Mouse (Mus musculus) midbrain, embryonic 10.5 days (tissue): ENCODE data around the gene Asb9. TPM values are rescaled to one million over a fixed set of nuclear protein-coding genes. Genes with fewer than 3 reads are reported as not detected.

ENCODE experiments used
- DNase-seq: peaks from one replicate; pipeline ENCODE4 v3.0.0-alpha.2; 2017; ENCODE audit warnings: low spot score
- H3K27ac ChIP-seq: fragments of 300-500 bp; sonication (generic); replicated peaks from 2 replicates; pipeline ENCODE4 v1.5.1; 2016; ENCODE audit warnings: mild to moderate bottlenecking
- H3K27me3 ChIP-seq: fragments of 300-500 bp; sonication (generic); 2 replicates; pipeline ENCODE4 v1.6.1; 2016; ENCODE audit warnings: low read depth, mild to moderate bottlenecking; ENCODE audit not compliant: poor library complexity, severe bottlenecking
- H3K36me3 ChIP-seq: fragments of 300-500 bp; sonication (generic); 2 replicates; pipeline ENCODE4 v1.6.1; 2016; ENCODE audit warnings: mild to moderate bottlenecking, moderate library complexity
- H3K4me1 ChIP-seq: fragments of 300-500 bp; sonication (generic); 2 replicates; pipeline ENCODE4 v1.6.1; 2016
- H3K4me3 ChIP-seq: fragments of 300-500 bp; sonication (generic); 2 replicates; pipeline ENCODE4 v1.5.1; 2016; ENCODE audit warnings: mild to moderate bottlenecking, moderate library complexity
- H3K9me3 ChIP-seq: fragments of 300-500 bp; sonication (generic); replicated peaks from 2 replicates; pipeline ENCODE4 v1.6.1; 2016; ENCODE audit warnings: mild to moderate bottlenecking
- WGBS: fragments of 180-500 bp; shearing (Covaris S2); methylation state at CpG from one replicate; pipeline ENCODE4 v1.1.7; 2016; 5-methylcytosine and 5-hydroxymethylcytosine counted together
- polyA plus RNA-seq: library from polyadenylated mRNA; unstranded; fragments of >200 nt; fragmentation: Nextera tagmentation; extraction: Ambion mirVana; gene quantifications from 2 replicates; pipeline ENCODE4 v1.2.1, GENCODE M21; 2016

Gene Asb9
- 0.33 and 0.46 TPM in 2 replicates for polyA plus RNA-seq

- no peak for DNase-seq
- Histone ChIP-seq H3K9me3 (no peaks in the 10 kb centered on the region), H3K27me3 (peaks cover 94% of the 10 kb centered on the region), H3K27ac (no peak within 1 kb of the TSS), H3K4me1 (no peaks in the 10 kb centered on the region), H3K4me3 (no peak within 1 kb of the TSS), H3K36me3 (no peaks in the 10 kb centered on the region)
- WGBS, result 76% methylated on average over 10 of the region's 10 CpGs
These were observed at the start of gene Asb9 for GRCm38 (mm10) chrX:164505709-164506498. Gene Asb9, plus strand, starts transcription at chrX:164506327.

GRCm38 (mm10) chrX:164459205-164459878 is 46.8 kb upstream of the Asb9 start:
- DNase-seq, result no peak
- Histone ChIP-seq H3K36me3 (no peaks in the 10 kb centered on the region), H3K9me3 (no peaks in the 10 kb centered on the region), H3K4me3 (no peak overlapping the region), H3K4me1 (no peaks in the 10 kb centered on the region), H3K27ac (no peak overlapping the region), H3K27me3 (peaks cover 41% of the 10 kb centered on the region)
- 81% methylated on average over 6 of the region's 6 CpGs for WGBS

- Histone ChIP-seq H3K27ac (no peak overlapping the region), H3K4me3 (no peak overlapping the region), H3K27me3 (peaks cover 71% of the 10 kb centered on the region), H3K36me3 (no peaks in the 10 kb centered on the region), H3K4me1 (no peaks in the 10 kb centered on the region), H3K9me3 (no peaks in the 10 kb centered on the region)
- no peak for DNase-seq
- 73% methylated on average over 2 of the region's 2 CpGs for WGBS
These were observed 3.9 kb upstream of the Asb9 start for GRCm38 (mm10) chrX:164502258-164502657.

GRCm38 (mm10) chrX:164507068-164507467 is 941 bp downstream of the Asb9 start:
- Histone ChIP-seq H3K27me3 (peaks cover 94% of the 10 kb centered on the region), H3K4me3 (no peak overlapping the region), H3K4me1 (no peaks in the 10 kb centered on the region), H3K27ac (no peak overlapping the region), H3K9me3 (no peaks in the 10 kb centered on the region), H3K36me3 (no peaks in the 10 kb centered on the region)
- WGBS, result 75% methylated on average over 4 of the region's 4 CpGs
- no peak for DNase-seq

GRCm38 (mm10) chrX:164508728-164509127 is 2.6 kb downstream of the Asb9 start:
- Histone ChIP-seq H3K27me3 (peaks cover 94% of the 10 kb centered on the region), H3K4me1 (no peaks in the 10 kb centered on the region), H3K9me3 (no peaks in the 10 kb centered on the region), H3K4me3 (no peak overlapping the region), H3K36me3 (no peaks in the 10 kb centered on the region), H3K27ac (no peak overlapping the region)
- WGBS, result 63% methylated on average over 3 of the region's 3 CpGs
- DNase-seq, result no peak

GRCm38 (mm10) chrX:164522138-164522537 is 16.0 kb downstream of the Asb9 start:
- DNase-seq, result no peak
- Histone ChIP-seq H3K4me3 (no peak overlapping the region), H3K27me3 (peaks cover 67% of the 10 kb centered on the region), H3K4me1 (no peaks in the 10 kb centered on the region), H3K27ac (no peak overlapping the region), H3K9me3 (no peaks in the 10 kb centered on the region), H3K36me3 (no peaks in the 10 kb centered on the region)

GRCm38 (mm10) chrX:164526566-164526965 is 20.4 kb downstream of the Asb9 start:
- no peaks in the 10 kb centered on the region for H3K36me3 ChIP-seq
- H3K4me1 ChIP-seq, result no peaks in the 10 kb centered on the region
- peaks cover 94% of the 10 kb centered on the region for H3K27me3 ChIP-seq
- no peak overlapping the region for H3K27ac ChIP-seq
- no peak for DNase-seq
- WGBS, result 42% methylated on average over 1 of the region's 1 CpGs
- no peak overlapping the region for H3K4me3 ChIP-seq
- H3K9me3 ChIP-seq, result no peaks in the 10 kb centered on the region

GRCm38 (mm10) chrX:164541436-164542317 is 35.5 kb downstream of the Asb9 start:
- H3K4me3 ChIP-seq, result no peak overlapping the region
- 48% methylated on average over 11 of the region's 11 CpGs for WGBS
- H3K36me3 ChIP-seq, result no peaks in the 10 kb centered on the region
- H3K9me3 ChIP-seq, result no peaks in the 10 kb centered on the region
- DNase-seq, result no peak
- H3K4me1 ChIP-seq, result no peaks in the 10 kb centered on the region
- peaks cover 70% of the 10 kb centered on the region for H3K27me3 ChIP-seq
- no peak overlapping the region for H3K27ac ChIP-seq

GRCm38 (mm10) chrX:164570195-164570594 is 64.1 kb downstream of the Asb9 start:
- WGBS, result 90% methylated on average over 1 of the region's 1 CpGs
- Histone ChIP-seq H3K36me3 (no peaks in the 10 kb centered on the region), H3K27ac (no peak overlapping the region), H3K4me1 (no peaks in the 10 kb centered on the region), H3K9me3 (no peaks in the 10 kb centered on the region), H3K27me3 (peaks cover 20% of the 10 kb centered on the region; the same call in 1 of the 2 replicates), H3K4me3 (no peak overlapping the region)
- no peak for DNase-seq

GRCm38 (mm10) chrX:164576967-164577366 is 70.8 kb downstream of the Asb9 start:
- no peak overlapping the region for H3K27ac ChIP-seq
- H3K36me3 ChIP-seq, result no peaks in the 10 kb centered on the region
- WGBS, result 73% methylated on average over 3 of the region's 3 CpGs
- no peaks in the 10 kb centered on the region for H3K4me1 ChIP-seq
- H3K9me3 ChIP-seq, result no peaks in the 10 kb centered on the region
- DNase-seq, result no peak
- peaks cover 53% of the 10 kb centered on the region for H3K27me3 ChIP-seq
- H3K4me3 ChIP-seq, result no peak overlapping the region
